Mouse (Mus musculus): ENCODE measurements around the gene Susd4. TPM values are rescaled to one million over a fixed set of nuclear protein-coding genes. Genes with fewer than 3 reads are reported as not detected.

Susd4 gene
- polyA plus RNA-seq, 1 experiment from 2014 or later, result 25.1 TPM

GRCm38 (mm10) chr1:182823723-182824421 is 60.2 kb downstream of the Susd4 start:
- 59% methylated on average over 21 of the region's 21 CpGs for WGBS
- Histone ChIP-seq H3K4me1 (replicated peaks; ENCODE audit: control insufficient read depth, insufficient read depth, low read length) (peaks cover 10% of the 10 kb centered on the region), H3K36me3 (ENCODE audit: control insufficient read depth, insufficient read depth, low read length) (no peaks in the 10 kb centered on the region), H3K9ac (ENCODE audit: low read length) (no peak overlapping the region), H3K4me3 (ENCODE audit: low read length) (no peak overlapping the region), H3K27me3 (ENCODE audit: control insufficient read depth, insufficient read depth, low read depth, low read length) (no peaks in the 10 kb centered on the region), H3K9me3 (ENCODE audit: control insufficient read depth, low read length) (no peaks in the 10 kb centered on the region), H3K27ac (ENCODE audit: low read length) (no peak overlapping the region), H3K4me2 (ENCODE audit: low read depth, low read length) (peak overlapping the region; percentile 15; the same call in 1 of the 2 replicates)
- no peak for ATAC-seq (ENCODE audit: low read depth)

GRCm38 (mm10) chr1:182826557-182826956 is 62.9 kb downstream of the Susd4 start:
- WGBS, result 23% methylated on average over 3 of the region's 3 CpGs
- Histone ChIP-seq H3K27me3 (ENCODE audit: control insufficient read depth, insufficient read depth, low read depth, low read length) (no peaks in the 10 kb centered on the region), H3K9ac (ENCODE audit: low read length) (no peak overlapping the region), H3K27ac (ENCODE audit: low read length) (no peak overlapping the region), H3K4me3 (ENCODE audit: low read length) (no peak overlapping the region), H3K36me3 (ENCODE audit: control insufficient read depth, insufficient read depth, low read length) (no peaks in the 10 kb centered on the region), H3K9me3 (ENCODE audit: control insufficient read depth, low read length) (no peaks in the 10 kb centered on the region), H3K4me1 (replicated peaks; ENCODE audit: control insufficient read depth, insufficient read depth, low read length) (peaks cover 10% of the 10 kb centered on the region), H3K4me2 (ENCODE audit: low read depth, low read length) (no peak overlapping the region)
- peak; percentile 49; the same call in 1 of the 2 replicates for ATAC-seq (ENCODE audit: low read depth)

DNA sequence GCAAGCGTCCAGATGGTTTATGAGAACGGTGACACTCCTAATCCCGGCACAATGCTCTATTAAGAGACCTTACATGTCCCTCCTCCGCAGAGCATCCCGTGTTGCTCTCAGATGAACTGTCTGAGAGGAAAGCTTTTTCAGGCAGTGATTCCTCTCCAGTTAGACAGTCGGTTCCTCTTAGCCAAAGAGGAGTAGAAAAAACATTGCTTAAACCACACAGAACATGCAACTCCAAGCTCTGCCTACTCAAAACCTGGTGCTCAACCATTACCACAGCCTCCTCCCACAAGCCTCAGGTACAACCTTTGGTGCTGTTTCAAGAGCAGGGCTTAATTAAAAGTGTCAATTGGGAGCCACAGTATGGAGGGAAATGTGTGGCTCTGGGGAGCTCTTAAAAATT is 74.4 kb downstream of the Susd4 start:
- Histone ChIP-seq H3K4me3 (ENCODE audit: low read length) (no peak overlapping the region), H3K4me2 (ENCODE audit: low read depth, low read length) (no peak overlapping the region), H3K36me3 (ENCODE audit: control insufficient read depth, insufficient read depth, low read length) (no peaks in the 10 kb centered on the region), H3K27ac (ENCODE audit: low read length) (no peak overlapping the region), H3K9me3 (ENCODE audit: control insufficient read depth, low read length) (no peaks in the 10 kb centered on the region), H3K9ac (ENCODE audit: low read length) (no peak overlapping the region), H3K27me3 (ENCODE audit: control insufficient read depth, insufficient read depth, low read depth, low read length) (no peaks in the 10 kb centered on the region), H3K4me1 (replicated peaks; ENCODE audit: control insufficient read depth, insufficient read depth, low read length) (0 out of 2 replicates have a peak, but pooled peaks cover 3% of the 10 kb centered on the region)
- no peak for ATAC-seq (ENCODE audit: low read depth)
- WGBS, result 62% methylated on average over 6 of the region's 6 CpGs

DNA sequence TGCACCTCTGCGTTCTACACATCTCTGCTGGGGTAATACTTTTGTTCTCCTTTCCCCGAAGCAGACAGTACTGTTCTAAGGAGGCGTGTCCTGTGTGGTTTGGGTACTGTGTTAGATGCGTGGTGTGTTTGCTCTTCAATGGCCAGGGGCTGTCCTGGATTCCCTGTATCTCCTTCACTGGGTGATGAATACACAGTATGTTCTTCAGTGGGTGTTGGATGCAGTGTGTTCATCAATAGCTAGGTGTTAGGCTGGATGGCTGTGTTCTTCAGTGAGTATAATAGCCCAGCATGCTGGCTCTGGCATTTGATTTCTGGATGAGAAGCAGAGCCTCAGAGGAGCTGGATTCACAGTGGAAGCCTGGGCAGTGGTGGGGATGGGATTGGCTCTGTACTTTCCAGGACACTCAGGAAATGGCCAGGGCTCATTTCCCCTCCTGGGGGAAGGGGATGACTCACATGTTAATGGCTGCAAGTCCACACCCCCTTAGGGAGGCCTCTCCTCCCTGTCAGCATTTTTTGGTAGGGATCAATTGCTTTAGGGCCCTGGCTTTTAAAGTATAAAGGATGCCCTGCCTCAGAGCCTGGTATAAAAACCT is 75.8 kb downstream of the Susd4 start:
- WGBS, result 74% methylated on average over 4 of the region's 4 CpGs
- Histone ChIP-seq H3K36me3 (ENCODE audit: control insufficient read depth, insufficient read depth, low read length) (no peaks in the 10 kb centered on the region), H3K4me2 (ENCODE audit: low read depth, low read length) (no peak overlapping the region), H3K4me3 (ENCODE audit: low read length) (no peak overlapping the region), H3K27ac (ENCODE audit: low read length) (no peak overlapping the region), H3K9me3 (ENCODE audit: control insufficient read depth, low read length) (no peaks in the 10 kb centered on the region), H3K4me1 (replicated peaks; ENCODE audit: control insufficient read depth, insufficient read depth, low read length) (0 out of 2 replicates have a peak, but pooled peaks cover 3% of the 10 kb centered on the region), H3K9ac (ENCODE audit: low read length) (no peak overlapping the region), H3K27me3 (ENCODE audit: control insufficient read depth, insufficient read depth, low read depth, low read length) (no peaks in the 10 kb centered on the region)
- no peak for ATAC-seq (ENCODE audit: low read depth)

- Histone ChIP-seq H3K27ac (ENCODE audit: low read length) (no peak overlapping the region), H3K36me3 (ENCODE audit: control insufficient read depth, insufficient read depth, low read length) (no peaks in the 10 kb centered on the region), H3K4me3 (ENCODE audit: low read length) (no peak overlapping the region), H3K4me1 (replicated peaks; ENCODE audit: control insufficient read depth, insufficient read depth, low read length) (0 out of 2 replicates have a peak, but pooled peaks cover 3% of the 10 kb centered on the region), H3K9ac (ENCODE audit: low read length) (no peak overlapping the region), H3K9me3 (ENCODE audit: control insufficient read depth, low read length) (no peaks in the 10 kb centered on the region), H3K4me2 (ENCODE audit: low read depth, low read length) (no peak overlapping the region), H3K27me3 (ENCODE audit: control insufficient read depth, insufficient read depth, low read depth, low read length) (no peaks in the 10 kb centered on the region)
- 51% methylated on average over 6 of the region's 6 CpGs for WGBS
- ATAC-seq (ENCODE audit: low read depth), result no peak
These were observed 76.4 kb downstream of the Susd4 start for GRCm38 (mm10) chr1:182840011-182840410.

GRCm38 (mm10) chr1:182840606-182841005 is 76.9 kb downstream of the Susd4 start:
- ATAC-seq (ENCODE audit: low read depth), result no peak

GRCm38 (mm10) chr1:182849556-182849955 is 85.9 kb downstream of the Susd4 start:
- Histone ChIP-seq H3K4me3 (ENCODE audit: low read length) (no peak overlapping the region), H3K4me2 (ENCODE audit: low read depth, low read length) (no peak overlapping the region), H3K4me1 (replicated peaks; ENCODE audit: control insufficient read depth, insufficient read depth, low read length) (no peaks in the 10 kb centered on the region), H3K9me3 (ENCODE audit: control insufficient read depth, low read length) (no peaks in the 10 kb centered on the region), H3K27me3 (ENCODE audit: control insufficient read depth, insufficient read depth, low read depth, low read length) (no peaks in the 10 kb centered on the region), H3K36me3 (ENCODE audit: control insufficient read depth, insufficient read depth, low read length) (no peaks in the 10 kb centered on the region), H3K27ac (ENCODE audit: low read length) (no peak overlapping the region), H3K9ac (ENCODE audit: low read length) (no peak overlapping the region)
- no peak for ATAC-seq (ENCODE audit: low read depth)
- WGBS, result 61% methylated on average over 12 of the region's 12 CpGs

More at GRCm38 (mm10) chr1:182840606-182841005, 76.9 kb downstream of the Susd4 start:
- Histone ChIP-seq H3K4me2 (ENCODE audit: low read depth, low read length) (no peak overlapping the region), H3K4me1 (replicated peaks; ENCODE audit: control insufficient read depth, insufficient read depth, low read length) (0 out of 2 replicates have a peak, but pooled peaks cover 3% of the 10 kb centered on the region), H3K27me3 (ENCODE audit: control insufficient read depth, insufficient read depth, low read depth, low read length) (no peaks in the 10 kb centered on the region), H3K36me3 (ENCODE audit: control insufficient read depth, insufficient read depth, low read length) (no peaks in the 10 kb centered on the region), H3K9me3 (ENCODE audit: control insufficient read depth, low read length) (no peaks in the 10 kb centered on the region), H3K4me3 (ENCODE audit: low read length) (no peak overlapping the region), H3K27ac (ENCODE audit: low read length) (no peak overlapping the region), H3K9ac (ENCODE audit: low read length) (no peak overlapping the region)
- WGBS, result 83% methylated on average over 6 of the region's 6 CpGs

DNA sequence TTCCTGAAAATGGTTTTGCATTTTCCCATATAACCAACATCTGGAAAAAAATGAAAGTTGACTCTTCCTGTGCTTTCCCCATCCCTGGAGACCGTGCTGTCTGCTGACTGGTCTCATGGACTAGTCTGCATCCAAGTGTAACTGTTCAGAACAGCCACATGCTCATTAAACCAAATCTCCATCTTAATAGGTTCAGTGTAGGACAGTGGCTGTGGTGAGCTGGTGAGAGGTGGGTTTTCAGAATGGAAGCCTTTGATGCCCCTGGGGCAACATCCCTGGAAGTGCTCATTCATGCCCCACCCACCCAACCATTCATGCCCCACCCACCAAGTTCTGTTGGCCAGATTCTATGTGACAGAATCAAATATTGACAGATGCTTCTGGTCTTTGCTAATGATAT is 86.4 kb downstream of the Susd4 start:
- no peaks in the 10 kb centered on the region for H3K27me3 ChIP-seq (ENCODE audit: control insufficient read depth, insufficient read depth, low read depth, low read length)
- no peaks in the 10 kb centered on the region for H3K36me3 ChIP-seq (ENCODE audit: control insufficient read depth, insufficient read depth, low read length)
- ATAC-seq (ENCODE audit: low read depth), result no peak
- H3K27ac ChIP-seq (ENCODE audit: low read length), result no peak overlapping the region
- 68% methylated on average over 1 of the region's 1 CpGs for WGBS
- H3K9ac ChIP-seq (ENCODE audit: low read length), result no peak overlapping the region
- no peaks in the 10 kb centered on the region for H3K4me1 ChIP-seq (replicated peaks; ENCODE audit: control insufficient read depth, insufficient read depth, low read length)
- H3K4me2 ChIP-seq (ENCODE audit: low read depth, low read length), result no peak overlapping the region
- H3K9me3 ChIP-seq (ENCODE audit: control insufficient read depth, low read length), result no peaks in the 10 kb centered on the region
- H3K4me3 ChIP-seq (ENCODE audit: low read length), result no peak overlapping the region

GRCm38 (mm10) chr1:182852158-182852557 is 88.5 kb downstream of the Susd4 start:
- Histone ChIP-seq H3K4me3 (ENCODE audit: low read length) (no peak overlapping the region), H3K9ac (ENCODE audit: low read length) (no peak overlapping the region), H3K36me3 (ENCODE audit: control insufficient read depth, insufficient read depth, low read length) (no peaks in the 10 kb centered on the region), H3K4me2 (ENCODE audit: low read depth, low read length) (no peak overlapping the region), H3K27ac (ENCODE audit: low read length) (no peak overlapping the region), H3K4me1 (replicated peaks; ENCODE audit: control insufficient read depth, insufficient read depth, low read length) (no peaks in the 10 kb centered on the region), H3K27me3 (ENCODE audit: control insufficient read depth, insufficient read depth, low read depth, low read length) (no peaks in the 10 kb centered on the region), H3K9me3 (ENCODE audit: control insufficient read depth, low read length) (no peaks in the 10 kb centered on the region)
- no peak for ATAC-seq (ENCODE audit: low read depth)
- 60% methylated on average over 6 of the region's 6 CpGs for WGBS
